Mouse (Mus musculus) left cerebral cortex, adult 9 months (tissue): ENCODE measurements around the gene Sort1.

Experiments used
- DNase-seq, 2 experiments: peaks; one replicate each; pipeline ENCODE4 v3.0.0; 2022; ENCODE audit warnings: low spot score in 2 of 2

The Sort1 gene

DNA sequence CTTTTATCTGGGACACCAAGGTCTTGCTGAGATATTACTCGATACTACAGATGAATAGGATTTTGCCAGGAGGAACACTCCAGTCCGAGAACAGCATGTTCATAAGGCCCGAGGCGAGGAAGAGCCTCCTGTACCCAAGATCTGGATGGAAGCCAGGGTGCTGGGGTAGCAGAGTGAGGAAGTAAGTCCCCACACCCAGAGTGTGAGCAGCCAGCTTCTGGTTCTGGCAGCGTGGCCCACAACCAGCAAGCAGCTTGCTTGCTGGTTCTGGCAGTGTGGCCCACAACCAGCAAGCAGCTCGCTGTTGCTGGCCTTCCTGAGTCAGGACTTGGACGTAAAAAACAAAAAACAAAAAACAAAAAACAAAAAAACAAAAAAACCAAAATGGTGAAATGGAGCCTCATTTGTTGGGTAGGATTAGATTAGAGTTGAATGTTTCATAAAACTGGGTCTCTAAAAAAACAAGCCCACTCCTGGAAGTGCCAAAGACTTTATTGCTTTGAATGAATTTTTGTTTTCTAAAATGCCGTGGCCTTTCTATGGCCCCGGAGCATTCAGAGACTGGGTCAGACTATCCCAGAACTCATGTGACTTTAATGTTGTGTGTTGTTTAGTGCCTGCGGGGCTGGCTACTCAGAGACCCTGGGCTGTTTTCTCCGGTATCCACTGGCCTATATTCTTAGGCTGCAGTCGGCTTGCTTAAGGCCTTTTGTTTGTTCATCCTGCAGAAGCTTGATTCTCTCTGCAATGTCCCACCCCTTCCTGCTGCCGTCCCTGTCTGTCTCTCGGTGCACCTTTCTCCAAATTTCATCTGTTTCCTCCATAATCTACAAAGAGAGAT lies 11.7 kb downstream of the Sort1 start:
- DNase-seq = peak in 1 of 2 experiments; percentile 64

- peak in 1 of 2 experiments; percentile 60 for DNase-seq
Measured at GRCm38 (mm10) chr3:108296220-108297049, 12.6 kb downstream of the Sort1 start.

GRCm38 (mm10) chr3:108297050-108297419 lies 13.2 kb downstream of the Sort1 start:
- no peak for DNase-seq

DNA sequence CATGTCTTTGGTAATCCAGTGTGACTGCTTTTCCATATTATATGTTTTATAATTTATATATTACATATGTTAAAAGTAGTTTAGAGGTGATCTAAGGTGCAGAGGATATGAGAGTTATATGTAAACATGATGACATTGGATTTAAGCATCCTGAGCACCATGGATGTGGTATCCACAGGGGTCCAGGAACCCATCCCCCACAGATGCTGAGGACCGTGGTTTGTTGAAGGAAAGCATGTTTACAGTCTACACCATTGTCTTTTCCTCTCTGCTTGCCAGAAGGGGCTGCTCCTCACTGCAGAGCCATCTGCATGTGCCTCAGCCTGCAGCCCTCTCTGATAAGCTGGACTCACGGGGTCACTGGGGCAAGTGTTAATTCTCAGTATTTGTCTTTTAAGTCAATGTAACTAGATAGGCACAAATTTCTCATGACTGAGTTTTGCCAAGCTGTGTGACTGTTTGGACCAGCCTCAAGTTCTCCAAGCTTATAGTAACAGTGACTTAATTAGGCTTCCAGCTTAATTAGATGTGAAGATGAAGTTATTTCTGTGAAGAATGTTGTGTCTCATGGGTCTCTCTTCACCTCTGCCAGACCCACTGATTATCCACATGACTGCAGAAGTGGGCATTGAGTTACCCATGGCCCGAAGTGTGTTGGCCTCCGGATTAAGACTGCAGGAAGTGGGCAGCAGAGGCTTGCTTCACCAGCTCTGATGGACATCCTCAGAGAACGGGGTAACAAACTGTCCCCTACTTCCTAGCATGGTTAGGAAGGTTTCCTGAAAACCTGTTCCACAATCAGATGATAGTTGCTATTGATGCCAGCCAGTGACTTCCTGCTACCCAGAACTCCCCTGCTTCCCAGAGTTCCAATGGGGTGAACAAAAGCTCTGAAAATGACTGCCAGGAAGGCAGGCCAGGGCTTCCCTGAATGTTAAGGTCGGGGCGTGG lies 14.0 kb downstream of the Sort1 start:
- DNase-seq = no peak

DNA sequence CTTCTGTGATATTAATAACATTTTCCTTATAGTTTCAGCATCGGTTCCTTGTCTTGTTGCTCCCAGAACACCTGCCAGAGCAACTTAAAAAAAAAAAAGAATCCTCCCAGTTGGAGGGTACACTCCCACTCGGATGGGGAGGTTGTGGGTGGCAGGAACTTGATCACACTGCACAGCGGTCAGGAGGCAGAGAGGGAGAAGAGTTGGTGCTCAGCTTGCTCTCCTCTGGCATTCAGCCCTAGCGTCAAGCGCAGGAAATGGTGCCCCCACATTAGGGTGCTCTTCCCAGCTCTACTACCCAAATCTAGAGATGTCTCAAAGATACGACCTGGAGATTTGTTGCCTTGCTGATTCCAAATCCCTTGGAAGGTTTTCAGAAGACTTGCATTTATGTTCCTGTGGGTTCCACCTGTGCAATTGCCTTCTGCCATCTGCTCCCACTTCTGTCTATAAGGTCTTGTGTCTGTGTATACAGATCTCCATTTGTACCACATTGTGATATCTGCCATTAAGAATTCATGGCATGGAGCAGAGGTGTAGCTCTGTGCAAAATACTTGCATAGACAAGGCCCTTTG lies 16.7 kb downstream of the Sort1 start:
- DNase-seq = no peak

DNA sequence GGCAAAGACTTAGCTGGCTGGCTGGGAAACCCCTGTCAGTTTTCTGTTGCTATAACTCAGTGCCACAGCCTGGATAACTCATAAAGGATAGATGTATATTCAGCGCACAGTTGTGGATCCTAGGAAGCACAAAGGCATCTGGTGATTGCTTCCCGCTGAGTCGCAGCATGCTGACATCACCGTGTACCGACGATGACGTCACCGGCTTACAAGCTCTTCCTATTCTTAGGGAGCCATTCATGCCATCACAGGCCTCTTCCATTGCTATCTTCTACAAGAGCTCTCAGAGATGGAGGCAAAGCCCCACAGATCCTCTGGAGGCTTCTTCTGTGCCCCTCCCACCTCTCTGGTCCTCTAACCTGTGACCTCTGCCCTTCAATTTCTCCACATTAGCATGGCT lies 19.8 kb downstream of the Sort1 start:
- no peak for DNase-seq

- no peak for DNase-seq
Measured at GRCm38 (mm10) chr3:108304747-108305146, 20.9 kb downstream of the Sort1 start.

DNA sequence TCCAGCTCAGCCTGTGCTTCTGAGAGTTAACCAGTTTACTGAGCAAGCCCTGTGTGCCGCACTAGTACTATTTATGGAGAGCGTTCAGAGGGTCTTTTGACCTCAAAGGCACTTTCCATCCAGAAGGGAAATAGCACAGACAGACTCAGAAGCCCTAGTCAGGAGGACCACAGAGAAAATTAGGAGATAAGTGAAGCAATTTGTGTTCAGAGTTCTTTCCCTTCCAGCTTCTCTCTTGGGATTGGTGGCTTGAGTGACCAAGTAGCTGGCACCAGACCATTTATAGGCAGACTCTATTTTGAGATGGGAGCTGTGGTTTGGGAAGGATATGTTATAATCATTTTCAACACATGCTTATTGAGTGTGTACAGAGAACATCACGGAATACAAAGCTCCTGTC lies 22.5 kb downstream of the Sort1 start:
- DNase-seq = no peak

- DNase-seq = no peak
Measured at GRCm38 (mm10) chr3:108307485-108307884, 23.6 kb downstream of the Sort1 start.

- no peak for DNase-seq
Measured at GRCm38 (mm10) chr3:108310921-108311341, 27.0 kb downstream of the Sort1 start.

- no peak for DNase-seq
Measured at GRCm38 (mm10) chr3:108311688-108312087, 27.8 kb downstream of the Sort1 start.

DNA sequence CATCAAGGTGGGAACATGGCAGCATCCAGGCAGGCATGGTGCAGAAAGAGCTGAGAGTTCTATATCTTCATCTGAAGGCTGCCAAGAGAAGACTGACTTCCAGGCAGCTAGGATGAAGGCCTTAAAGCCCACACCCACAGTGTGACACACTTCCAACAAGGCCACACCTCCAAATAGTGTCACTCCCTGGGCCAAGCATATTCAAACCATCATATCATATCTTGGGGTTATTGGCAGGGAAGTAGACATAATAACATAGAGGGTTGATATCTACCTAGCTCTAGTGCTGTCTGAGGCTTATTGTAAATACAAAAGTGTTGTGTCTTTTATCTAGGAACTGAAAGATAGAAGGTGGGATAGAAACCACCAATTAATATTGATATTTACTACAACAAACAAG lies 28.5 kb downstream of the Sort1 start:
- DNase-seq = no peak

DNA sequence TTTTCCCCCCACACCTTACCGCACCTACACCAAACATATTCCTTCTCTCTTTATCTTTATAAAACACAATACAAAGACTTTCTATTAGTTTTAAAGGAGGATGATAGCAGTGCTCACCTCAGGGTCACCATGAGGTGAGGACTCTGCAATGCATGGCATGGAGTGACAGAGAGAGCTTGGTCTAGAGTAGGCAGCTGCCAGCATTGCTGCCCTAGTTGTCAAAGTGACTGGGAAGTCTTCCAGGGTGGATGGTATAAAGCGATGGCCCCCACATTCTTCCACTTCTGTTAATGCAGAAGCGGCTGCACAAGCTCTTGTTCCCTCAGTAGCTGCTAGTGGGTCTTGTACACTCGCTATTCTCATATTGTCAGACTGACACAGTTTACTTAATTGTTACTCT lies 29.3 kb downstream of the Sort1 start:
- DNase-seq = no peak

DNA sequence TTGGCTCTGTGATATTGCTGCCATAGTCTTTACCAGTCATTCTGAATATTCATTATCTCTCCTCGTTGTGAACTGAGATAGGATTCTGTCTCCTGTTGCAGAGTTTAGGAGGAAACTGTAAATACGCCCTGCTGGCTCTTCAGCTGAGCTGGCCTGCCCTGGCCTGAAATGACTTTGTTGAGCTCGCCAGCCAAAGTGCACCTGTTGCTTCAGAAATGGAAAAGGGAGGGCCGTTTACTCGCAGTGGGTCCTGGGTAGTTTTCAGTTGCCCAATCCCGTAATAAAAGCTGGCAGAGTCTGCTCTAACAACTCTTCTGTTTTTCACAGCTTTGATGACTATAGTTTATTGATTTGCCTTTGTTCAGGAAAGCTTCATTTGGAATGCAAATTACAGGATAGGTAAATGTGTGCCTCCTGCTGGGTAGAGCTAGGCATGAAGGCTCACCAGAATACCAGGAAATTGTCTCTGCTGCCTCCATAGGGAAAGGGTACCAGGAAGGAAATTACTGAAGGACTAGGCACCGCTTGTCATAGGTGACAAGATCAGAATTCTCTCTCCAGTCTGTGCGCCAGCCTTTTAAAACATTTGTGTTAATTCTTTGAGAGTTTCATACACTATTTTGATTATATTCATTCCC lies 30.3 kb downstream of the Sort1 start:
- DNase-seq = no peak

GRCm38 (mm10) chr3:108318517-108318916 lies 34.6 kb downstream of the Sort1 start:
- no peak for DNase-seq

DNA sequence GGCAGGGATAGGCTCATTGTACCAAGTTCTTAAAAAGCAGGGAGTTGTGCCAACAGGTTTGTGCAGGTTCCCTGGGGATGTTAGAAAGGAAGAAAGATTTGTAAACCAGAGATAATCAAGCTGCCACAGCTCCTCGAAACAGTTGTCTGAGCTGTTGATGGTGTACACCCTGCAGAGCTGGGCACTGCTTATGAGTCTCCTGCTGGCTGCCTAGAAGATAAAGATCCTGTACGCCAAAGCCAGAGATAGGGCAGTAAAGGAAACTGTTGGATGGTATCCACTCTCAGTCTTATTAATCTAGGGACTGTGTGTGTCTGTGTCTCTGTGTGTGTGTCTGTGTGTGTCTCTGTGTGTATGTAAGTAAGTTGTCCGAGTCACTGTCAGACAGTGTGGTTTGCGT lies 37.8 kb downstream of the Sort1 start:
- DNase-seq = no peak

- DNase-seq = no peak
Measured at GRCm38 (mm10) chr3:108322136-108322535, 38.3 kb downstream of the Sort1 start.

- DNase-seq = no peak
Measured at GRCm38 (mm10) chr3:108322962-108323361, 39.1 kb downstream of the Sort1 start.

DNA sequence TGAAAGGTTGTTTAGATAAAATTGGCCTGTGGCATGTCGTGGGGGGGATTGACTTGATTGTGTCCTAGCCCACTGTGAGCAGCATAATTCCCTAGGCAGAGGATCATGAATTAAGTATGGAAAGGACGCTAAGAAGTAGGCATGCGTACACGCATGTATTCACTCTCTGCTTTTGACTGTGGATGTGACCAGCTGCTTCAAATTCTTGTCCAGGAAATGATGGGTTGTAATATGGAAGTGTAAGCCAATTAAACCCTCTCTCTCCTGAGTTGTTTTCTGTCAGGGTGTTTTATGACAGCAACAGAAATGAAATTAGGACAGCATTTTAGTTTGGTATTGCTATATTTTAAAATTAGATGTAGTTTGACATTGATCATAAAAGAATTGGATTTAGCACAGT lies 41.0 kb downstream of the Sort1 start:
- DNase-seq = no peak

DNA sequence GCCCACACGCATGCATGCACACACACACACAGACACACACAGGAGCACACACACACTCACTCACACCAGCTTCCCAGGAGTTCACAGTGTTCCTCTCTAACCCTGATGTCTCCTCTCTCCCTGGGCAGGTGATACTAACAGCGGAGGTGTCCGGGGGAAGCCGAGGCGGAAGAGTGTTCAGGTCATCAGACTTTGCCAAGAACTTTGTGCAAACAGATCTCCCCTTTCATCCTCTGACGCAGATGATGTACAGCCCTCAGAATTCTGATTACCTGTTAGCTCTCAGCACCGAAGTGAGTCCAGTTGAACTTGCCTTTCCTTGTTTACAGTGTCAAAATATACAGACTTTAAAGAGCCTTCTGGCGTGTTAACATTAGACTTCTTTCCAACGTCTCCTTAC lies 41.6 kb downstream of the Sort1 start:
- DNase-seq = no peak

GRCm38 (mm10) chr3:108327275-108327674 lies 43.4 kb downstream of the Sort1 start:
- DNase-seq = peak in 1 of 2 experiments; percentile 62
